Mouse (Mus musculus): ENCODE results near the gene Capg. TPM values are rescaled to one million over a fixed set of nuclear protein-coding genes. Genes with fewer than 3 reads are reported as not detected.

Capg gene
- polyA plus RNA-seq, 1 experiment from 2014 or later: 3.4 TPM

DNA sequence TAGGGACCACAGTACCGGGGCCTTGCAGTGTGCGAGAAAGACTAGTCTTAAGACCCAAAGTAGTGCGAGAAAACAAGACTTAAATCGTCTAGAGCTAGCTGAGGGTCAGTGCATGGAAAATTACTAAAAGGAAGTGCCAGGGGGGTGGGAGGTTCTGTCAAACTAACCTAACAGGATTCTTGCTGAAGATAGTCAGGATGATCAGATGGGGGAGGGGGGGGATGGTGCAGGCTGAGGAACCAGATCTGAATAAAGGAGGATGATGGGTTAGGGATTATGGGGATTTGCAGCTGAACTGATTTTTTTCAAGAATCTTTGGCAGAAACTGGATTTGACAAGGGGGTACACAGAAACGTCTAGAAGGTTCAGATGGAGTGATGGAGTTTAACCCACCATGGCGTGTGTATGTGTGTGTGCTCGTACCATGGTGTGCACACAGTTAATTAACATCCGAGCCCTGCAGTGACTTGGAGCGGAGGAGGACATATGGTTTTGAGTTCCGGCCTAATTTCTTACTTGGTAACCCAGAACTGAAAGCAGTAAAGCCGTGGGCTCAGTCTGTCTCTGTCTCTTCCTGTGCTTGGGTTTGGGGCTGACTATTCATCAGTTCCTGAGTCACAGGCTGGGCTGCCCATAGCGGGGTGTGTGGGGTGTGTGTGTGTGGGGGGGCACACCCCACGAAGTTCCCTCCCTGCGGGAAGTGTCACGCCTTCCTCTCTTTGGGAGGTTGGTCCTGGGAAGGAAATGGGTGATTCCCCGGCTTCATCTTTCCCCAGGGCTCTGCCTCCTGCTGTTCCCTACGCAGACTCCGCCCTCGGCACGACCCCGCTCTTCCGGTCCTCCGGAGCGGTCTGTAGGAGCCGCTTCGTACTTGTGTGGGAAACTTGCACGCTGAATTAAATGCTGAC lies 8.2 kb downstream of the Capg start:
- 15% methylated on average over 27 of the region's 27 CpGs for WGBS
- peak; percentile 88 for ATAC-seq (ENCODE audit: low read depth)
- Histone ChIP-seq H3K9me3 (ENCODE audit: control insufficient read depth, low read length) (no peaks in the 10 kb centered on the region), H3K9ac (replicated peaks; ENCODE audit: low read depth, low read length) (peak overlapping the region; percentile 21; the same call in 1 of the 2 replicates), H3K27ac (ENCODE audit: low read depth, low read length) (peak overlapping the region; percentile 69; the same call in 1 of the 2 replicates), H3K27me3 (ENCODE audit: control insufficient read depth, insufficient read depth, low read length) (no peaks in the 10 kb centered on the region), H3K4me3 (ENCODE audit: low read depth, low read length) (peak overlapping the region; percentile 35), H3K36me3 (ENCODE audit: control insufficient read depth, insufficient read depth, low read length) (no peaks in the 10 kb centered on the region), H3K4me2 (ENCODE audit: low read depth, low read length) (peak overlapping the region; percentile 68), H3K4me1 (ENCODE audit: control insufficient read depth, insufficient read depth, low read length) (peaks cover 4% of the 10 kb centered on the region; the same call in 1 of the 2 replicates)

DNA sequence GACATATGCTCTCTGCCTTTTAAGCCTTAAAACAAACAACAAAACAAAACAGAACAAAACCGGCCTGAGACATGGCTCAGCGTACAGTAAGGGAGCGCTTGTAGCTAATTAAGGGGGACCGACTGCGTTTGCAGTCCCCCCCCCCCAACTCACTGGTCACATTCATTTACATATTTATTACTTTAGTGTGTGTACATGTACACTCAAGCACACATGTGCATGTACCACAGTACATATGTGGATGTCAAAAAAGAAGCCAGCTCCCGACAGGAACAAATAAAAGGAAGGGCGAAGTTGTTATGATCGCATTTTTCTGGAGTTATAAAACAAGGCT lies 8.9 kb downstream of the Capg start:
- peak overlapping the region; percentile 21; the same call in 1 of the 2 replicates for H3K9ac ChIP-seq (replicated peaks; ENCODE audit: low read depth, low read length)
- H3K27ac ChIP-seq (ENCODE audit: low read depth, low read length): peak overlapping the region; percentile 69; the same call in 1 of the 2 replicates
- peak overlapping the region; percentile 35 for H3K4me3 ChIP-seq (ENCODE audit: low read depth, low read length)
- peak overlapping the region; percentile 68 for H3K4me2 ChIP-seq (ENCODE audit: low read depth, low read length)
- 15% methylated on average over 8 of the region's 8 CpGs for WGBS
- H3K27me3 ChIP-seq (ENCODE audit: control insufficient read depth, insufficient read depth, low read length): no peaks in the 10 kb centered on the region
- no peak; the same call in 1 of the 2 replicates for ATAC-seq (ENCODE audit: low read depth)
- no peaks in the 10 kb centered on the region for H3K9me3 ChIP-seq (ENCODE audit: control insufficient read depth, low read length)
- peaks cover 4% of the 10 kb centered on the region; the same call in 1 of the 2 replicates for H3K4me1 ChIP-seq (ENCODE audit: control insufficient read depth, insufficient read depth, low read length)
- no peaks in the 10 kb centered on the region for H3K36me3 ChIP-seq (ENCODE audit: control insufficient read depth, insufficient read depth, low read length)

DNA sequence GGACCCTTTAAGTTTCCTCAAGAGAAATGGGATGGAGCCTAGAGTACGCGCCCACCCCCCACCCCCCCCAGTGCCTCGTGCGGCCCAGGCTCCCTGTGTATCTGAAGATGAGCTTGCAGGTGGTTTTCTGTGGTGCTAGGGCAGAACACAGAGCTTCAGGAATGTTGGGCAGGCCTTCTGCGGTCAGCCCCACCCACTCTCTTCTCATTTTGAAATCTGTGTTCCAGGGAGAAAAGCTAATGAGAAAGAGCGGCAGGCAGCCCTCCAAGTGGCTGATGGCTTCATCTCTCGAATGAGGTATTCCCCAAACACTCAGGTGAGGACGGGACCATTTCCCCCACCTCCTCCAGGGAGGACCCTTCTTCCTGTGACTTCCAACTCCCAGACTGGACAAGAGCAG lies 16.6 kb downstream of the Capg start:
- Histone ChIP-seq H3K4me2 (ENCODE audit: low read depth, low read length) (no peak overlapping the region), H3K9me3 (ENCODE audit: control insufficient read depth, low read length) (no peaks in the 10 kb centered on the region), H3K4me1 (ENCODE audit: control insufficient read depth, insufficient read depth, low read length) (no peaks in the 10 kb centered on the region), H3K27me3 (ENCODE audit: control insufficient read depth, insufficient read depth, low read length) (no peaks in the 10 kb centered on the region), H3K4me3 (ENCODE audit: low read depth, low read length) (no peak overlapping the region), H3K9ac (replicated peaks; ENCODE audit: low read depth, low read length) (no peak overlapping the region), H3K27ac (ENCODE audit: low read depth, low read length) (no peak overlapping the region), H3K36me3 (ENCODE audit: control insufficient read depth, insufficient read depth, low read length) (no peaks in the 10 kb centered on the region)
- WGBS: 80% methylated on average over 8 of the region's 8 CpGs
- no peak for ATAC-seq (ENCODE audit: low read depth)

DNA sequence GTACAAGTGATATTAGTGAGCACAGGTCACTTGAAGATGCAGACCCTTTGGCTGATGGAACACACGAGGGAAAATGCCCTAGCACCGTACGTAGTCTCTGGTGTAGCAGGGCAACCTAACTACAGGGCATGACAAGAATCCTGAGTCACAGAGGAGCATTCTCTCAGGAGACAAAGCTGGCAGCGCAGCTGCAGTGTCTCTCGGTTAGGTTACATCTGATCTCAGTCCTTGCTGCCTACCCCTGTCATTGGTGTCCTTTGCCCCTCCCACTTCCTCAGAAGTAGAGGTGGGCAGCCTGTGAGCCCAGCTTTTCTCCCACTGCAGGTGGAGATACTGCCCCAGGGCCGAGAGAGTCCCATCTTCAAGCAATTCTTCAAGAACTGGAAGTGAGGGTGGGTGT lies 18.3 kb downstream of the Capg start:
- Histone ChIP-seq H3K4me1 (ENCODE audit: control insufficient read depth, insufficient read depth, low read length) (no peaks in the 10 kb centered on the region), H3K27ac (ENCODE audit: low read depth, low read length) (no peak overlapping the region), H3K4me3 (ENCODE audit: low read depth, low read length) (no peak overlapping the region), H3K4me2 (ENCODE audit: low read depth, low read length) (no peak overlapping the region), H3K36me3 (ENCODE audit: control insufficient read depth, insufficient read depth, low read length) (no peaks in the 10 kb centered on the region), H3K9me3 (ENCODE audit: control insufficient read depth, low read length) (no peaks in the 10 kb centered on the region), H3K27me3 (ENCODE audit: control insufficient read depth, insufficient read depth, low read length) (no peaks in the 10 kb centered on the region), H3K9ac (replicated peaks; ENCODE audit: low read depth, low read length) (no peak overlapping the region)
- ATAC-seq (ENCODE audit: low read depth): no peak
- 36% methylated on average over 6 of the region's 6 CpGs for WGBS

DNA sequence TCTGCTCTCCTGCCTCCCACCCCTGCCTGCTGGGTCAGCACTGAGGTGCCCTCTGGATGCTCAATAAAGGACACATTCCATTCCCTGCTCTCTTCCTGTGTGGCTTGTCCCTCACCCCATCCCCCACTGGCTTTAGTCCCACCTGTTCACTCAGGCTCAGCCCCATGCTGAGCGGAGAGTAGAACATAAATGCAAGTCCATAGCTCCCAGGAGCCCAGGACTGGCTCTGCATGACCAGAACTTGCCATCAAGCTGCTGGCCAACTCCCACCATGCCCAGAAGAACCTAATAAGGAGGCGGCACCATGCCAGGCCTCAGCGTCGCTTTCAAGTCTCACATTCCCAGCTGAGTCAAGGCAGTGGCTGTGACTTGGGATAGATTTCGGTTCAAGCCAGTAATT lies 18.7 kb downstream of the Capg start:
- WGBS: 74% methylated on average over 5 of the region's 5 CpGs
- no peaks in the 10 kb centered on the region for H3K27me3 ChIP-seq (ENCODE audit: control insufficient read depth, insufficient read depth, low read length)
- H3K9me3 ChIP-seq (ENCODE audit: control insufficient read depth, low read length): no peaks in the 10 kb centered on the region
- no peaks in the 10 kb centered on the region for H3K4me1 ChIP-seq (ENCODE audit: control insufficient read depth, insufficient read depth, low read length)
- H3K36me3 ChIP-seq (ENCODE audit: control insufficient read depth, insufficient read depth, low read length): no peaks in the 10 kb centered on the region
- H3K27ac ChIP-seq (ENCODE audit: low read depth, low read length): no peak overlapping the region
- no peak overlapping the region for H3K4me2 ChIP-seq (ENCODE audit: low read depth, low read length)
- H3K9ac ChIP-seq (replicated peaks; ENCODE audit: low read depth, low read length): no peak overlapping the region
- no peak overlapping the region for H3K4me3 ChIP-seq (ENCODE audit: low read depth, low read length)
- no peak for ATAC-seq (ENCODE audit: low read depth)

DNA sequence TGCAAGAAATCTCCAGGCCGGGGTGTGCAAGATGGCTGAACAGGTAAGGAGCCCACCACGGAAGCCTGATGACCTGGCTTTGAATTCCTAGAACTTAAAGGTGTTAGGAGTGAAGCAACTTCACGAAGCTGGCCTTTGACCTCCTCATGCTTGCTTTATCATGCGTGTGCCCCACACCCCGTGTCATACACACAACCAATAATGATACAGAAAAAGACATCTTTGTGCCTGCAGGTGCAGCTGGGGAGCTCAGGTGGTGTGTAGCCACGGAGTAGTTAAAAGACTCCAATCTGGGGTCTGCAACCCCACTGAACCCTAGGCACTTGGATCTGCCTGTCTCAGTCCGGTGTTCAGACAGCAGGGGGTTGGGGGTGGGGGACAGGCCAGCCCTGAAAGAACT lies 21.3 kb downstream of the Capg start:
- H3K36me3 ChIP-seq (ENCODE audit: control insufficient read depth, insufficient read depth, low read length): no peaks in the 10 kb centered on the region
- H3K9me3 ChIP-seq (ENCODE audit: control insufficient read depth, low read length): no peaks in the 10 kb centered on the region
- no peaks in the 10 kb centered on the region for H3K27me3 ChIP-seq (ENCODE audit: control insufficient read depth, insufficient read depth, low read length)
- ATAC-seq (ENCODE audit: low read depth): peak; percentile 38
- 80% methylated on average over 7 of the region's 7 CpGs for WGBS
- no peak overlapping the region for H3K4me3 ChIP-seq (ENCODE audit: low read depth, low read length)
- H3K4me1 ChIP-seq (ENCODE audit: control insufficient read depth, insufficient read depth, low read length): no peaks in the 10 kb centered on the region
- no peak overlapping the region for H3K9ac ChIP-seq (replicated peaks; ENCODE audit: low read depth, low read length)
- H3K27ac ChIP-seq (ENCODE audit: low read depth, low read length): no peak overlapping the region
- H3K4me2 ChIP-seq (ENCODE audit: low read depth, low read length): no peak overlapping the region

DNA sequence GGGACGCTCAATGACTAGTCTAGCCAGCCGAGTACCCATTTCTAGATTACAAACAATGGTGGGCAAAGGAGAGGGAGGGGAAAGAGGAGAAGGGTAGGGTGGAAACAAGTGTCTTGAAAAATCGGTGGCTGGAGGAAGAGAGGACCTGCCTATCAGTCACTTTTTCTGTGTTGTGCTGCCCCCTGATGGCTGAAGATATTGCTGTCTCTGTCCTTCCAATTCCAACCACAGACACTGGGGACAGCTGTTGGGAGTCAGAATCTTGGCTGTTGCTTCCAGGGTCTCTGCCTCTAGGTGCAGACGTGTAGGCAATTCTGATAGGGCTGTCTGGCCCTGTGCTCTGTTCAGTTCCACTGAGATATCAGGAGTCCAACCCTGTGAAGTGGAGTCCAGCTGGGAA lies 21.9 kb downstream of the Capg start:
- H3K27me3 ChIP-seq (ENCODE audit: control insufficient read depth, insufficient read depth, low read length): no peaks in the 10 kb centered on the region
- WGBS: 5% methylated on average over 4 of the region's 4 CpGs
- H3K4me2 ChIP-seq (ENCODE audit: low read depth, low read length): no peak overlapping the region
- ATAC-seq (ENCODE audit: low read depth): peak; percentile 87
- 0 out of 2 replicates have a peak overlapping the region, but pooled peaks have one; percentile 2 for H3K9ac ChIP-seq (replicated peaks; ENCODE audit: low read depth, low read length)
- no peaks in the 10 kb centered on the region for H3K9me3 ChIP-seq (ENCODE audit: control insufficient read depth, low read length)
- H3K4me1 ChIP-seq (ENCODE audit: control insufficient read depth, insufficient read depth, low read length): no peaks in the 10 kb centered on the region
- no peak overlapping the region for H3K27ac ChIP-seq (ENCODE audit: low read depth, low read length)
- H3K36me3 ChIP-seq (ENCODE audit: control insufficient read depth, insufficient read depth, low read length): no peaks in the 10 kb centered on the region
- H3K4me3 ChIP-seq (ENCODE audit: low read depth, low read length): no peak overlapping the region

DNA sequence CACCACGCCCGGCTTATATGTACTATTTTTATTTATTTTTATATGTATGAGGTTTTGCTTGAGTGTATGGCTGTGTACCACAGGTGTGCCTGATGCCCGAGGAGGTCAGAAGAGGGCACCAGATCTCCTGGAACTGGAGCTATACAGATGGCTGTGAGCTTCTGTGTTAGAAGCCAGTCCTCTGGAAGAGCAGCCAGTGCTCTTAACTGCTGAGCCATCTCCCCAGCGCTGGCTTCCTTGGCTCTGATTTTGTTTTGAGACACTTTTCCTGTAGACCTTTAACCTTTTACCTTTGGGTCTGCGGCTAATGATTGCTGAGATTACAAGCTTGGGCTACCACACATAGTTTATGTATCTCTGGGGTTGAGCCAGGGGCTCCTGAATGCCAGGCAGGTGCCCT lies 23.3 kb downstream of the Capg start:
- Histone ChIP-seq H3K27ac (ENCODE audit: low read depth, low read length) (no peak overlapping the region), H3K4me1 (ENCODE audit: control insufficient read depth, insufficient read depth, low read length) (no peaks in the 10 kb centered on the region), H3K4me3 (ENCODE audit: low read depth, low read length) (no peak overlapping the region), H3K36me3 (ENCODE audit: control insufficient read depth, insufficient read depth, low read length) (no peaks in the 10 kb centered on the region), H3K27me3 (ENCODE audit: control insufficient read depth, insufficient read depth, low read length) (no peaks in the 10 kb centered on the region), H3K9ac (replicated peaks; ENCODE audit: low read depth, low read length) (no peak overlapping the region), H3K4me2 (ENCODE audit: low read depth, low read length) (no peak overlapping the region), H3K9me3 (ENCODE audit: control insufficient read depth, low read length) (no peaks in the 10 kb centered on the region)
- no peak for ATAC-seq (ENCODE audit: low read depth)
- 86% methylated on average over 5 of the region's 5 CpGs for WGBS

DNA sequence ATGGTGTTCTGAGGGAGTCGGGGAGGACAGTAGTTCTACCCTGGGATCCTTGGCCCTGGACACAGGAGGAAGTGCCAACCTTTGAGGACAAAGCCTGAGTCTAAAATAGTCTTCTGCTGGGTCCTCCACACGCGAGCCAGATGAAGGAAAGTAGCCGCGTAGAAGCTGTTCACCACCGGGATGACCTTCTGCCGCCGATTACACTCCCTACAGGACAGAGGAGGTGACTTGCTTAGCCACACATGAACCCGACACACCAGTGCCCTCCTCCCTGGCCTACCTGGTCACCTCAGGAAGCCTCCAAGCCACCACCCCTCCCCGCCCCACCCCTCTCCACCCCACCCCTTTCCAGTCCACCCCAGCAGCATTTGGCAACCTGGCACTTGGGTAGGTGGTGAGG lies 24.5 kb downstream of the Capg start:
- no peaks in the 10 kb centered on the region for H3K4me1 ChIP-seq (ENCODE audit: control insufficient read depth, insufficient read depth, low read length)
- H3K27me3 ChIP-seq (ENCODE audit: control insufficient read depth, insufficient read depth, low read length): no peaks in the 10 kb centered on the region
- H3K36me3 ChIP-seq (ENCODE audit: control insufficient read depth, insufficient read depth, low read length): no peaks in the 10 kb centered on the region; the same call in 1 of the 2 replicates
- H3K4me3 ChIP-seq (ENCODE audit: low read depth, low read length): no peak overlapping the region
- ATAC-seq (ENCODE audit: low read depth): no peak
- WGBS: 94% methylated on average over 10 of the region's 10 CpGs
- H3K9ac ChIP-seq (replicated peaks; ENCODE audit: low read depth, low read length): no peak overlapping the region
- no peaks in the 10 kb centered on the region for H3K9me3 ChIP-seq (ENCODE audit: control insufficient read depth, low read length)
- H3K4me2 ChIP-seq (ENCODE audit: low read depth, low read length): no peak overlapping the region
- no peak overlapping the region for H3K27ac ChIP-seq (ENCODE audit: low read depth, low read length)

Measured in neural tube, embryonic 14.5 days (tissue).